Mouse (Mus musculus): ENCODE data around the gene Fam83e. TPM values are rescaled to one million over a fixed set of nuclear protein-coding genes. Genes with fewer than 3 reads are reported as not detected.

Gene Fam83e
- polyA plus RNA-seq, 1 experiment from 2014 or later, result 0.44 TPM

Other genes starting within 250 kb of the Fam83e start
- gene Tulp2, start 239.3 kb upstream of the Fam83e start, polyA plus RNA-seq (2015; fragmentation: Nextera tagmentation; extraction: Ambion mirVana), result 0.20 and 0.30 TPM in 2 replicates
- gene Gm45808, start 234.4 kb upstream of the Fam83e start, polyA plus RNA-seq (2015; fragmentation: Nextera tagmentation; extraction: Ambion mirVana), result not detected in 2 replicates
- gene Dhdh, start 232.4 kb upstream of the Fam83e start, polyA plus RNA-seq (2015; fragmentation: Nextera tagmentation; extraction: Ambion mirVana), result 4.0 and 4.3 TPM in 2 replicates
- gene Nucb1, start 210.8 kb upstream of the Fam83e start, polyA plus RNA-seq (2015; fragmentation: Nextera tagmentation; extraction: Ambion mirVana), result 141 and 151 TPM in 2 replicates
- 17.5 and 18.2 TPM in 2 replicates for gene Ppp1r15a, start 194.9 kb upstream of the Fam83e start, polyA plus RNA-seq (2015; fragmentation: Nextera tagmentation; extraction: Ambion mirVana)
- gene Plekha4, start 194.9 kb upstream of the Fam83e start, polyA plus RNA-seq (2015; fragmentation: Nextera tagmentation; extraction: Ambion mirVana), result 2.2 and 3.1 TPM in 2 replicates
- 0.43 and 0.80 TPM in 2 replicates for gene Hsd17b14, start 166.3 kb upstream of the Fam83e start, polyA plus RNA-seq (2015; fragmentation: Nextera tagmentation; extraction: Ambion mirVana)
- gene Bcat2, start 151.1 kb upstream of the Fam83e start, polyA plus RNA-seq (2015; fragmentation: Nextera tagmentation; extraction: Ambion mirVana), result 22.7 and 27.0 TPM in 2 replicates
- gene Fgf21, start 105.7 kb upstream of the Fam83e start, polyA plus RNA-seq (2015; fragmentation: Nextera tagmentation; extraction: Ambion mirVana), result not detected in 2 replicates
- not detected in 2 replicates for gene Fut1, start 103.9 kb upstream of the Fam83e start, polyA plus RNA-seq (2015; fragmentation: Nextera tagmentation; extraction: Ambion mirVana)
- not detected in 2 replicates for gene Izumo1, start 99.4 kb upstream of the Fam83e start, polyA plus RNA-seq (2015; fragmentation: Nextera tagmentation; extraction: Ambion mirVana)
- 16.7 and 17.5 TPM in 2 replicates for gene Rasip1, start 93.7 kb upstream of the Fam83e start, polyA plus RNA-seq (2015; fragmentation: Nextera tagmentation; extraction: Ambion mirVana)
- gene Mamstr, start 81.2 kb upstream of the Fam83e start, polyA plus RNA-seq (2015; fragmentation: Nextera tagmentation; extraction: Ambion mirVana), result 2.9 and 5.2 TPM in 2 replicates
- gene Fut2, start 54.8 kb upstream of the Fam83e start, polyA plus RNA-seq (2015; fragmentation: Nextera tagmentation; extraction: Ambion mirVana), result 0.09 and 0.19 TPM in 2 replicates
- gene Ntn5, start 37.2 kb upstream of the Fam83e start, polyA plus RNA-seq (2015; fragmentation: Nextera tagmentation; extraction: Ambion mirVana), result 0.84 and 0.94 TPM in 2 replicates
- gene Sec1, start 26.8 kb upstream of the Fam83e start, polyA plus RNA-seq (2015; fragmentation: Nextera tagmentation; extraction: Ambion mirVana), result 0.43 and 0.45 TPM in 2 replicates
- gene Car11, start 21.4 kb upstream of the Fam83e start, polyA plus RNA-seq (2015; fragmentation: Nextera tagmentation; extraction: Ambion mirVana), result 63.8 and 68.2 TPM in 2 replicates
- 3.2 and 3.3 TPM in 2 replicates for gene Dbp, start 16.1 kb upstream of the Fam83e start, polyA plus RNA-seq (2015; fragmentation: Nextera tagmentation; extraction: Ambion mirVana)
- gene Rpl18, start 5.8 kb upstream of the Fam83e start, polyA plus RNA-seq (2015; fragmentation: Nextera tagmentation; extraction: Ambion mirVana), result 508 and 537 TPM in 2 replicates
- gene Sphk2, start 3.2 kb upstream of the Fam83e start, polyA plus RNA-seq (2015; fragmentation: Nextera tagmentation; extraction: Ambion mirVana), result 23.9 and 28.3 TPM in 2 replicates
- not detected in 2 replicates for gene Spaca4, start 4.6 kb downstream of the Fam83e start, polyA plus RNA-seq (2015; fragmentation: Nextera tagmentation; extraction: Ambion mirVana)
- gene Lmtk3, start 62.5 kb downstream of the Fam83e start, polyA plus RNA-seq (2015; fragmentation: Nextera tagmentation; extraction: Ambion mirVana), result 17.2 and 21.3 TPM in 2 replicates
- gene Sult2b1, start 63.5 kb downstream of the Fam83e start, polyA plus RNA-seq (2015; fragmentation: Nextera tagmentation; extraction: Ambion mirVana), result 5.1 and 6.6 TPM in 2 replicates
- gene Cyth2, start 93.4 kb downstream of the Fam83e start, polyA plus RNA-seq (2015; fragmentation: Nextera tagmentation; extraction: Ambion mirVana), result 243 TPM in 2 replicates
- 1.2 TPM in 2 replicates for gene Kcnj14, start 103.6 kb downstream of the Fam83e start, polyA plus RNA-seq (2015; fragmentation: Nextera tagmentation; extraction: Ambion mirVana)
- gene Grwd1, start 109.7 kb downstream of the Fam83e start, polyA plus RNA-seq (2015; fragmentation: Nextera tagmentation; extraction: Ambion mirVana), result 44.0 and 46.7 TPM in 2 replicates
- 54.5 and 55.7 TPM in 2 replicates for gene Kdelr1, start 151.6 kb downstream of the Fam83e start, polyA plus RNA-seq (2015; fragmentation: Nextera tagmentation; extraction: Ambion mirVana)
- gene Grin2d, start 157.2 kb downstream of the Fam83e start, polyA plus RNA-seq (2015; fragmentation: Nextera tagmentation; extraction: Ambion mirVana), result 3.3 and 3.4 TPM in 2 replicates
- gene Syngr4, start 175.5 kb downstream of the Fam83e start, polyA plus RNA-seq (2015; fragmentation: Nextera tagmentation; extraction: Ambion mirVana), result 0.22 TPM in 1 of 2 replicates, not detected in the other
- 6.5 and 8.2 TPM in 2 replicates for gene Tmem143, start 175.7 kb downstream of the Fam83e start, polyA plus RNA-seq (2015; fragmentation: Nextera tagmentation; extraction: Ambion mirVana)
- 33.2 and 39.9 TPM in 2 replicates for gene Emp3, start 200.2 kb downstream of the Fam83e start, polyA plus RNA-seq (2015; fragmentation: Nextera tagmentation; extraction: Ambion mirVana)
- 6.6 and 8.7 TPM in 2 replicates for gene Ccdc114, start 202.9 kb downstream of the Fam83e start, polyA plus RNA-seq (2015; fragmentation: Nextera tagmentation; extraction: Ambion mirVana)

All from hindbrain, embryonic 16.5 days (tissue).